Mouse (Mus musculus) adrenal gland, adult 2 months (tissue): Measurements from ENCODE around the gene Hdgfl2. TPM values are rescaled to one million over a fixed set of nuclear protein-coding genes. Genes with fewer than 3 reads are reported as not detected.

Experiments used
- DNase-seq: peaks from one replicate; pipeline ENCODE4 v3.0.0; 2021
- polyA plus RNA-seq: library from polyadenylated mRNA; depleted of rRNA; stranded (reverse); fragments of >200 nt; gene quantifications from 2 replicates; pipeline ENCODE4 v1.2.3, GENCODE M21; 2012
- total RNA-seq, 2 experiments: library from RNA; stranded (reverse); gene quantifications; 2 replicates each; pipeline ENCODE4 v1.2.3; 2021

The Hdgfl2 gene
- total and polyA plus RNA-seq, 3 experiments = 52.7 to 93.5 (median 63.7) TPM

DNA sequence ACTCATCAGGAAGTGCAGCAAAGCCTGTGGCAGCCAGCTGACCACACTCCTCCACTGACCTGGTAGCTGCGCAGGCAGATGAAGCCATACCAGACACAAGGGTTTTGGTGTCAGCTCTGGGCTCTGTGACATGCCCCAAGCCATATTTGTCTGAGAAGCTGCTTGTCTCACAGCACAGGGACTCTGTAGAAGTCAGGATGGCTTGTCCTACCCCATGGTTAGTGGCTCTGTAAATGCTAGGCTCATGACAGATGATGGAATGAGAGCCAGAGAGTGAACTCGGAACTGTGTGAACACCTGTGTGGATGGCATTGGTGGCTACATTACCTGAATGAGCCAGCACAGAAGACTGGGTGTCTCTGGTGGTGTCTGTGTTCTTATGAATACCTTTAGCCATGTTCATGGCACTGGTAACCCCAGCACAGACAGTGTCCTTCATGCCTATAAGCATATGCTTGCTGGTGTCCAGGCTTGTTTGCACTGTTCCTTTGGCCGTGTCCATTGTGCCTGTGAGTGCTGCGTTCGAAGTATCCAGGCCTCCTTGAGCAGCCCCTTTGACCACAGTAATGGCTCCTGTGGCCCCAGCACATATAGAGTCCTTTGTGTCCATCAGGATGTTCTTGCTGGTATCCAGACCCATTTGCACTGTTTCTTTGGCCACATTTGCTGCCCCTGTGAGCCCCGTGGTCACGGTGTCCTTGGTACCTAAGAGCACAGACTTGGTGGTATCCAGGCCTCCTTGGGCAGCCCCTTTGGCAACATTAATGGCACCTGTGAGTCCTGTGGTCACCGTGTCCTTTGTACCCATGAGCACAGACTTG lies 24.2 kb downstream of the Hdgfl2 start:
- peak; percentile 20 for DNase-seq

DNA sequence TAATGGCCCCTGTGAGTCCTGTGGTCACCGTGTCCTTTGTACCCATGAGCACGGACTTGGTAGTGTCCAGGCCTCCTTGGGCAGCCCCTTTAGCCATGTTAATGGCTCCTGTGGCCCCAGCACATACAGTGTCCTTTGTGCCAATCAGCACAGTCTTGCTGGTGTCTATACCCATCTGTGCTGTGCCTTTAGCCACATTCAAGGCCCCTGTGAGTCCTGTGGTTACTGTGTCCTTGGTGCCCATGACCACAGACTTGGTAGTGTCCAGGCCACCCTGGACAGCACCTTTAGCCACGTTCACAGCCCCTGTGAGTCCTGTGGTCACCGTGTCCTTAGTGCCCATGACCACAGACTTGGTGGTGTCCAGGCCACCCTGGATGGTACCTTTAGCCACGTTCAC lies 25.4 kb downstream of the Hdgfl2 start:
- DNase-seq = peak; percentile 34

GRCm38 (mm10) chr17:56106436-56106835 lies 27.0 kb downstream of the Hdgfl2 start:
- peak; percentile 17 for DNase-seq

DNA sequence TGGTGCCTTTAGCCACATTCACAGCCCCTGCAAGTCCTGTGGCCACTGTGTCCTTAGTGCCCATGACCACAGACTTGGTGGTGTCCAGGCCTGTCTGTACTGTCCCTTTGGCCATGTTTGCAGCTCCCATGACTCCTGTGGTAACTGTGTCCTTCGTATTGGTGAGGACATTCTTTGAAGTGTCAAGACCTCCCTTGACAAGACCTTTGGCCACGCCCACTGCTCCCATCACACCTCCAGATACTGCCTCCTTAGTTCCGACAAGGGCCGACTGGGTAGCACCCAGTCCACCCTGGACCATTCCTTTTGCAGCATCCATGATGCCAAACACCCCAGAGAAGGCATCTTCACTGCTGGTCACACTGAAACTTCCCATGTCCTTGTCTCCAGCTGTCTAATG lies 27.5 kb downstream of the Hdgfl2 start:
- peak; percentile 23 for DNase-seq

DNA sequence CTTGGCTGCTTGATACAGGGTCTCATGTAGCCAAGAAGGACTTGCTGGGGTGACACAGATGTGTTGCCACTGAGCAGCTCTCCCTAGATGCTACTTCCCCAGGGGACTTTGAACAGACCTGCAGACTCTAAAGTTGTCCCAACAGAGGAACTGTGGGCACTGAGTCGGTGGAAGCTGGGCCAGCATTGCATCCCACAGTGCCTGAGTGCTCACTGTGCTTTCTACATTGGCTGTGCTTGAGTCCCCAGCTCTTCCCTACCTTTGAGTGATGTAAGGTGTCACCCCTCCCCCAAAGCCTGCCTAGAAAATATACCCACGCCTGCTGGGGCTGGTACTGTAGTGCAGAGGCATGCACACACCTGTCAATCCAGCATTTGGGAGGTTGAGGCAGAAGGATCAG lies 28.3 kb downstream of the Hdgfl2 start:
- DNase-seq = no peak

DNA sequence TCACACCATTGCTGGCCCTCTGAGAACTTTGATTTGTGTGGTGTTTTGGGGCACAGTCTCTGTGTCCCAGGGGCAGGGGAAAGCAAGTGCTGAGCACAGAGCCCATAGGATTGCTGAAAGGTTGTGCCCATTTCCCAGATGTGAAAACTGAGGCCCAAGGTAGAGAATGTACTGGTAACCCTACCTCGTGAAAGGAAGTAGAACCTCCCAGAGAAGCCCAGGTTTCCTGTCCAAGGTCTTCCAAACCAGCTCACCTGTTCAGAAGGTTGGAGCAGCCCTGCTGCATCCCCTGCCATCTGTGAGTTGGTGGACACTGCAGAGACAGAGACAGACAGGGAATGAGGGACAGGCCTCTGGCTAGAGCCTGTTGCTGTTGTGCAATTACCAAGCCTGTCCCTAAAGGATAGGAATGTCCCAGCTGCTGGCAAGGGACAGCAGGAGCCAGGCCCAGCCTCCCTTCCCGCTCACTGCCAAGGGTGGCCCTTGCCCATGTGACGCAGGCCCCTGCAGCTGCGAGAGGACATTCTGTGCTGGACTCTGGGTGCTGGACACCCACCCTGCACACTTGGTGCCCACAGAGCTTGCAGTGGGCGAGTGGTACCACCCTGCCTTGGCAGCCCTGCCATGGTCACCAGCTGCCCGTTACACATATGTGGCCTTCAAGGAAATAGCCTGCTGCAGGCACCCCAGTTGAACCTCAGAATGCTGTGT lies 29.1 kb downstream of the Hdgfl2 start:
- peak; percentile 84 for DNase-seq

DNA sequence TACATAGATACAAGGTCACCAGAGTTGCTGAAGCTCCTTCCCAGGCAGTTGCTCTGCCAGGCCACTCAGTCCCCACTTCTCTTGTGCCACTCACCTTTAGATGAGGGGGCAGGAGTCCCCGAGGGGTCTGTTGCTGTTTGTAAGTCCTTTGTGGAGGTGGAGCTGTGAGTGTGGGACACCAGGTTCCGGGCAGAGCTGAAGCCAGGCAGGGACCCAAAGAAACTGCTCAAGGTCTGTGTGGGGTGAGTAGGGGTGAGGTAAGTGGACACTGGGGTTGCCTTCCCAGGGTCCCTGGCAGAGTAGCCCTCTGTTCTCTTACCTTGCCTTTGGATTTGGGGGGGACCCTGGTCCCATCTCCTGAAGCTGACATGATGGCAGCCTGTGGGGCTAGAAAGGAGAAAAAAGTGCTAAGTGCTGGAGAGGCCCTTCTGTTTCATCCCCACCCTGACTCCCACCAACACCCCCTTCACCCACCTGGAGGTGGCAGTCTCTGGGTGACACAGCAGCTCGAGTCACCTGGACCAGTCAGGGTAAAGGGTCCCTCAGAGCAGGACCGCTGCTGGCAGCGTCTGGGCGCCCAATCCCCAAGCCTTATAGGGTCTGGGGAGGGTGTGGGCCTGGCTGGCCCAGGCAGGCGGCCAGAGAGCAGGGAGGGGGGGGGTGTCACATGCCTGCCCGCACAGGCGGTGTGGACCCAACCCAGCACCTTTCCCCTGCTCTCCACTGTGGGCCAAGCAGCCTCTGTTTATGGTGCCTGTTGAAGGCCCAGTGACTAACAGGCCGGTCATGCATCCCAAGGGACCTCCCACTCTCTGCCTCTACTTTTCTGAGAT lies 30.0 kb downstream of the Hdgfl2 start, which contains the start of gene Plin4:
Plin4 (minus strand) TSS at position 585 of the 833 bp plus-strand sequence.
- DNase-seq = peak; percentile 68

DNA sequence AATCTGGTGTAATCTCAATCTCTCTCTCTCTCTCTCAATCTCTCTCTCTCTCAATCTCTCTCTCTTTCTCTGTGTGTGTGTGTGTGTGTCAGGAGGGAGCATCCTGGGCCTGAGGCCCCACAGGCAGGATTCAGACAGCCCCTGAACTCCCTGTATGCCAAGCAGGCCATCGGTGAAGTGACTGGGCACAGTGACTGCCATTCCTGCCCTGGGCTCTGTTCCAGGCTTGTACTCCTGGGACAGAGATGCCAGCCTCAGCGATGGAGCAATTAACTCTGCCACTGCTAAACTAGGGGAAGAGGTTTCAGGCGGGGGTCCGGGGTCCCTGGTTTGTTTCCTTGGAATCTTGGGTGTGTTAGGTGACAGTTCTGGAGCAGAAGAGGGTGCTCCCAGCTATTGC lies 31.1 kb downstream of the Hdgfl2 start:
- DNase-seq = peak; percentile 68

DNA sequence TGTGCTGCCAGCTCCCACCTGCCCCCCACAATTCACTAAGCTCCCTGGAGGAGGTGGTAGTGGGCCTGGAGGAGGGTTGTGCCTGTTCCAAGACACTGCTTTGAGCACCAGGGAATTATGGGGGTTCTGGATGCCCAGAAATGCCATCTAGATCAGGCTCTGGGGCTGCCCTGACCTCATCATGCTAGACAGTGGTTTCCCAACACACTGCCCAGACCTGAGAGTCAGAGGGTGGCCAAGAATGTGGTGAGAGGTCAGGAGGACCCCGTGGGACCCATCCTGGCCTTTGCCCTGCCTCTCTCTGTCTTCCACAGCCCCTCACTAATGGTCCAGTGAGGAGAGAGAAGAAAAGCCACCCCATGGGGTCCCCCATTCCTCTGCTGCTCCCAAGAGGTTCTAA lies 31.6 kb downstream of the Hdgfl2 start:
- DNase-seq = peak; percentile 55

DNA sequence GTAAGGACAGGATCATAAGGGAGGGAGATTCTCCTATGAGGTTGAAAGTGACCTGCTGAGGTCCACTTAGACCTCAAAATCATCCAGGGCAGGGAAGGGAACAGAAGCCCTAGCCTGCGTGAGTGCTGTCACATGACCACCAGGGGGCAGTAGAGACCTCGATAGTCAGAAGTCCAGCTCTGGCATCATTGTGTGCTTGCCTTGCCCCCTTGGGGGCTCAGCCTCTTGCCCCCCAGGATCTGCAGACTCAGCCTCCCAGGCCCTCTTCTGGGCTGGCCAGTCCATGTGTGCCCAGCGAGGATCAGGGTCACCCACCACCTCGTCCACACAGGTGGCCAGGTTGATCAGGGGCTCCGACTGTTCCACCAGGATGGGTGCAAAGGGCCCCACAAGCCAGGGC lies 32.4 kb downstream of the Hdgfl2 start:
- peak; percentile 65 for DNase-seq

DNA sequence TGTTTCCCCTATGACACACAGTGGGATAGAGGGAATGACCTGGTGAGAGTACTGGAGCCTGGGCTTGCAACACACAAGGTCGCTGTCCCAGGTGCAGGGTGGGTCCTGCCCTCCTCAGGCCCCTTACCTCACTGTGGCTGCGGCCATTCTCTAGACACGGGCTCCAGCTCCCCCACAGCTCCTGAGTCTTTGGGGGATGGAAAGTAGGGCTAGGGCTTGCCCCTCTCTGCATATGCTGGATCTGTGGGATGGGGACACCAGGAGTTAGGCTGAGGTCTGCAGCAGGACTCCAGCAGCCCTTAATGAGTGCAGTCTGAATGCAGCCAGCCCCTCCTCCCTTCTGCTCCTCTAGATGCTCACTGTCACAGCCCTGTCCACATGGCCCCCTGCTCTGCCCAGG lies 33.3 kb downstream of the Hdgfl2 start:
- no peak for DNase-seq

DNA sequence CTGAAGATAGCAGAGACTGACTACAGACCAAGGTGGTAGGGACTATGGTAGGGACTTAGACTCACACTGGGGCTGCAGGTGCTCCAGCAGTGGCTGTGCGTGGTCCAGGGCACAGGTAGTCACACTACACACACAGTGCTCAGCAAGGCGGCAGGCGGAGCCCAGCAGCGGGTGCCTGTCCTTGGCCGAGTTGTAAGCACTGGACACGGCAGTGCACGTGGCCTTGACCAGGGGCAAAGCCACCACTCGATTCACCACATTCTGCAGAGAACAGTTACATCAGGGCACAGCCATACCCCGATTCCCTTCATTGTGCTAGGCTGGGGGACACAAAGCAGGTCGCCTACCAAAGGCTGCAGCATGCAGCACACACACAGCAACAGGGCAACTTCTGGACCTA lies 36.8 kb downstream of the Hdgfl2 start:
- peak; percentile 86 for DNase-seq

DNA sequence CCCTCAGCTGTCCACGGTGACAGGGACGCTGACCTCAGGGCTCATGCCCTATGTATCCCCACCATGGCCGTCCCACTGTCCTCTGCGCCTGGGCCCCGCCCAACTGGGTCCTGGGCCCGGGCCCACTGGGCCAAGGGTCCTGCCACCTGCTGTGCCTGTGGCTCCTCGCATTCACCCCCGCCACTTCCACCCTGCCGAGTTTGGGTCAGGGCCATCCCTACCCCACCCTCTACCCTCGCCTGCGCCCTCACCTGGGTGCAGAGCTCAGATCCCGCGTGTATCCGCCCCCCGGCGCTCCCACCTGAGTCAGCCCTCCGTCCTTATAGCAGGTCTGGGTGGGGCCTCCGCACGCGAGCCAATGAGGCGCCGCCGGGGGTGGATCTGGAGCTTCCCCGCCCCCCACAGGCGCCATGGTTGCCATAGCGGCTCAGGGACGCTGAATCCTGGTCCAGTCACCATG lies 37.8 kb downstream of the Hdgfl2 start, which contains the start of gene Plin5:
Plin5 (minus strand) TSS at position 346 of the 460 bp plus-strand sequence.
- DNase-seq = peak; percentile 93

DNA sequence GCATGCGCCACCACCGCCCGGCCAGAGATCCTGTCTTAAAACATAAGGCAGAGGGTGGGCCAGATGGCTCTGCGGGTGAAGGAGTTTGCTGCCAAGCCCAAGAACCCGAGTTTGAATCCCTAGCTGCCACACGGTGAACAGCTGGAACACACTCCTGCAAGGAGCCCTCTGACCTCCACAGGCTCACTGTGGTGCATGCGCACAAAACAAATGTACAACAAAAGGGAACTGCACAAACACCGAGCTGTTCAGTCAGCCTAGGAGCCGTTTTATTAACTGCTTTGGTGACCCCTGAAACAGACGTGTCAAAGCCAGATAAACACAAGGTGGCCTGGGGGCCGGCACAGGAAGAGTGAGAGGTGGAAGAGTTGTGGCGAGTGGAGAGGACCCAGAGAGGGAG lies 40.0 kb downstream of the Hdgfl2 start:
- peak; percentile 19 for DNase-seq

GRCm38 (mm10) chr17:56119981-56120880 lies 40.8 kb downstream of the Hdgfl2 start:
- peak; percentile 90 for DNase-seq

DNA sequence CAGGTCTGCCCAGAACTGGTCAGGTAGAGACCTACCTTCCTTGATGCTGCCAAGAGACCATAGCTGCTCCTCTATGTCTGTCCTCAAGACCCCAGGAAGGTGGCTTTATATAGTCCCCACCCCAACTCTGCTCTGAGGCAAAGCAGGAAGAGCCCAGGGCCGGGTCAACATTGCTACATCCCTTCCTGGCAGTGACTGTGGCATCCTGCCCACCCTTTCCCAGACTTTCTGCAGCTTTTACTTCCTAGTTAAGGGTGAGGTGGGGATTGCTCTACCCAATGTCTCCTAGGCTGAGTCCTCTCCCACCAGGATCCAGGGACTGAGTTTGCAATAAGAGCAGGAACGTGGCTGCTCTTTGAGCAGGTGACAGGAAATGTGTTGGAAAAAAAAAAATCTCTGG lies 42.4 kb downstream of the Hdgfl2 start, which contains the start of gene Lrg1:
Lrg1 (minus strand) TSS at position 176 of the 400 bp plus-strand sequence.
- DNase-seq = peak; percentile 57

- DNase-seq = no peak
These were observed 43.7 kb downstream of the Hdgfl2 start for GRCm38 (mm10) chr17:56123161-56123560.

DNA sequence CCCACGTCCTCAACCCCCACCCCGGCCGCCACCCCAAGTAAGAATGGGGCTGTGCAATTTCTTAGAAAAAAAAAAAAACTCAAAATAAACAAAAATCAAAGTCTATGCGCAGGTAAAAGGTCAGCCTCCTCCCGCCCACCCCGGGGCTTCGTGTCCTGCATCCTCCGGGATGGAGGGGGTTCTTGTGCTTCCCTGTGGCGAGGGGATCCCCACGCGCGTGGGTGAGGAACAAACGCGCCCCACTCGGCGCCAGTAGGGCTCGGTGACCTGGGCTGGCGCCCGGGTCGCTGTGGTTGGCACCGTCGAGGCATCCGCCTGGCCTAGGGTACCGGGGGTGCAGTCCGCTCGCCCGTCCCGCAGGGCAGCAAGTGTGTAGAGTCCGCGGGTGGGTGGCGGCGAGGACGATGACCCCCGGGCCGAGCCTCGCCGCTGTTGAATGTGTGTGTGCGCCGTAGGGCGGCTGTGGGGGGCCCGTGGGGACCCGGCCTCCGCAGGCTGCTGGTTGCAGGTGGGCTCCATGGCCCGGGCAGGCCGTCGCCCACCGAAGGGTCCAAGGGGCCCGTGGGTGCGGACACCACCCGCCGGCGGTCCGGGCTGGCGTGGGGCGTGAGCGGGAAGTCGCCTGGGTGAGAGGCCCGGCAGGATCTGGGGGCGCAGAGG lies 44.4 kb downstream of the Hdgfl2 start:
- no peak for DNase-seq

- peak; percentile 67 for DNase-seq
These were observed 45.2 kb downstream of the Hdgfl2 start for GRCm38 (mm10) chr17:56124377-56125275.
